Mouse (Mus musculus) C2C12 (cell line): ENCODE measurements at regions not wholly inside any gene's neighbourhood (a gene's known extent, or its start where the extent isn't known, plus 50 kb on each side); places are given as distances from the start of the nearest gene placed in this dataset.

ENCODE experiments used
- CEBPB ChIP-seq: IDR thresholded peaks from one replicate; pipeline ENCODE4 v1.6.1; 2011; ENCODE audit warnings: low read depth, mild to moderate bottlenecking, control low read depth, moderate library complexity
- CTCF ChIP-seq: IDR thresholded peaks from one replicate; pipeline ENCODE4 v1.5.1; 2011; ENCODE audit not compliant: control insufficient read depth, insufficient read depth, insufficient read length
- MYOD1 ChIP-seq: IDR thresholded peaks from one replicate; pipeline ENCODE4 v1.6.1; 2011; ENCODE audit warnings: low read depth; ENCODE audit not compliant: control insufficient read depth, insufficient read length
- MYOG ChIP-seq: IDR thresholded peaks from one replicate; pipeline ENCODE4 v1.6.1; 2011; ENCODE audit not compliant: control insufficient read depth, insufficient read length; ENCODE audit errors: extremely low read depth

- TF ChIP-seq CTCF: no peak
- no peak for TF ChIP-seq CEBPB
- no peak for TF ChIP-seq MYOG
- TF ChIP-seq MYOD1: no peak
These were observed 76.0 kb upstream of the Btg1 start for GRCm38 (mm10) chr10:96540828-96541227.
